Mouse (Mus musculus): ENCODE results near the gene BC048562. TPM values are rescaled to one million over a fixed set of nuclear protein-coding genes. Genes with fewer than 3 reads are reported as not detected.

BC048562 gene
- polyA plus RNA-seq, 1 experiment from 2014 or later = not detected

DNA sequence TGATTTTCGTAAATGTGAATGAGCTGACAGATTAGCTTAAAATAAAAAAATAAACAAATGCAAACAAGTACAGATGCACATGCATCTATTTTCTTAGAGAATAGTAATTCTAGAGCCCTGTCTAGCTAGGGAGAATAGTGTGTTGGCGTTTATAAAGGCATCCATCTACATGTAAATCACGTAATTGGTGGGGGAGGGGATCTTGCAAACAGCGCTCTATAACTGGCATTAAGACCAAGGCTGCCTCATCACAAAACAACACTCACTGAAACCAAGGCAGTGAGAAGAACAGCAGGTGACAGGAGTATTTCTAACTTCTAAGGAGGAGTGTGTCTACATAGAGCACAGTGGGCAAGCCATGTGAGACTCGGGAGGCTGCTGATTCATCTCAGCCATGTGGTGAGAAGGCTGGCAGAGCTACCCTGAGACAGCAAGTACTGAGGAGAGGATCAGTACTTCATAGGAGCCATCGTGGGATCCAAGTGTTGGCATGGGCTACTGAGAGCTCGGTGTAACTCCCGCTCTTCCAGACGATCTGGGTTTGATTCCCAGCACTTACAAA, 24.8 kb upstream of the BC048562 start:
- no peak overlapping the region for H3K4me3 ChIP-seq (replicated peaks)
- H3K4me1 ChIP-seq = no peaks in the 10 kb centered on the region
- no peak overlapping the region for H3K4me2 ChIP-seq (replicated peaks)
- no peak for ATAC-seq (ENCODE audit: insufficient number of reproducible peaks, low FRiP score, low TSS enrichment, low read depth)
- H3K27ac ChIP-seq (replicated peaks) = no peak overlapping the region
- no peaks in the 10 kb centered on the region for H3K9me3 ChIP-seq (replicated peaks)
- WGBS = 70% methylated on average over 9 of the region's 9 CpGs
- no peak overlapping the region for H3K9ac ChIP-seq
- H3K27me3 ChIP-seq = no peaks in the 10 kb centered on the region
- no peaks in the 10 kb centered on the region for H3K36me3 ChIP-seq

DNA sequence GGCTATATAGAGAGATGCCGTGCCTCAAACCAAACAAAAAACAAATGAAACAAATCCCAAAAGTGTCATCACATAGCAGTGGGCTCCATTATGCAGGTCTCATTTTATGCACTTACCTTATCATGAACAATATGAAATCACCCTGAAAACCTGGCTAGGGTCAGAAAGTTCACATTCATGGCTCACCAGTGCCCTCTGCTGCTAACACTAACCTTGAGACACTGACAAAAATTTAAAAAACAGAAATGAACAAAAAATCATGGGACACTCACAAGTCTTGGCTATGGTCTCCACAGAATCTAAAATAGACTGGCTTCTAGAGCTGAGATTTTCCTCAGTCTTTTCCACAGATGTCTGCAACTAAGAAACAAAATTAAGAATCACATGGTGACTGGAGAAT, 24.1 kb upstream of the BC048562 start:
- Histone ChIP-seq H3K27me3 (no peaks in the 10 kb centered on the region), H3K4me3 (replicated peaks) (no peak overlapping the region), H3K9me3 (replicated peaks) (no peaks in the 10 kb centered on the region), H3K4me2 (replicated peaks) (no peak overlapping the region), H3K4me1 (no peaks in the 10 kb centered on the region), H3K27ac (replicated peaks) (no peak overlapping the region), H3K36me3 (no peaks in the 10 kb centered on the region), H3K9ac (no peak overlapping the region)
- ATAC-seq (ENCODE audit: insufficient number of reproducible peaks, low FRiP score, low TSS enrichment, low read depth) = no peak
- WGBS = 75% methylated on average over 1 of the region's 1 CpGs

DNA sequence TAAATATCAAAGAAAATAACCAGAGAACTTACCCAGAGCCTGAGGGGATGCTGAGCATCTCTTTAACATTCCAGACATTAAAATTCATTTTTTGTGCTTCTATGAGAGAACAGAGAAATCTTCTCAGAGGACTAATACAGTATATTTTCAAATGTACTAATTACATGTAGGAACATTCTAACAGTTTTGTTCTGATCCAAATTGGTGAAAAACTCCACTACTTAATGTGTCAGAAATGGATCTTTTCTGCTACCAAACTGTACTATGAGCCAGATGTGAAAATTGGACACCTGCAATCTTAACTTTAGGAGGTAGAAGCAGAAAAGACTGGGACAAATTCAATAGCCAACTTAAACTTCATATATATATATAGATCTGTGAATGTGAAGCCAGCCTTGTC, 7.9 kb upstream of the BC048562 start, which contains the start of gene Ccdc36:
Gene Ccdc36, minus strand, starts transcription at position 101 of the 400 bp plus-strand sequence.
- Histone ChIP-seq H3K27me3 (no peaks in the 10 kb centered on the region), H3K4me3 (replicated peaks) (no peak within 1 kb of the TSS), H3K4me1 (peaks cover 4% of the 10 kb centered on the region; the same call in 1 of the 2 replicates), H3K9me3 (replicated peaks) (no peaks in the 10 kb centered on the region), H3K4me2 (replicated peaks) (no peak within 1 kb of the TSS), H3K36me3 (no peaks in the 10 kb centered on the region), H3K27ac (replicated peaks) (no peak within 1 kb of the TSS), H3K9ac (no peak within 1 kb of the TSS)
- ATAC-seq (ENCODE audit: insufficient number of reproducible peaks, low FRiP score, low TSS enrichment, low read depth) = no peak

DNA sequence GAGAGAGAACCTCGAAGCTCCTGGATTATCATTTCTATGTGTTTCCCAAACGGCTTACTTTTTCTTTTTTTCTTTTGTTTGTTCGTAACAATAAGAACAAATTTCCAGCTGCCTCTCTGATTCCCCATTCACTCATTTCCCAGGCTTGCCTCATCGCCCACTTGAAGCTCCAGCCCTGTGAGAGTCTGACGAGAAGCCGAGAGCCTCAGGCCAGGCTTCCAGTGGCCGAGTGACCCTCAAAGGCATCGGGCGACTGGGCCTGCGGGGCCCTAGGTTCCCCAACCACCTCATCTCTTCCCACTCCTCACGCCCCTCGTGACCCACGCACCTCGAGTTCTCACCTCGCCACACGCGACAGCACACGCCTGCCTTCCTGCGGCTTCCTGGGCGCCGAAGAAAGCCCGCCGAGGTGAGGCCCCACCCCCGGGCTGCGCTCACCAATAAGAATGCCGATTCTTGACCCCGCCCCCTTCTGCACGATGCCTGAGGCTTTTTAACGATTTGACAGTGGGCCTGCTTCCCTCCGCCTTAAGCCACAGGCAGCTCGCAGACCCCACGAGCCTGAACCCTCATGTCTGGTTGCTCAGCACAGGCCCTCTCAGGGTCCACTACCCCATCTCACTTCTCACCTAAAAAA, 4.7 kb upstream of the BC048562 start:
- peak overlapping the region; percentile 32 for H3K4me3 ChIP-seq (replicated peaks)
- no peak overlapping the region for H3K27ac ChIP-seq (replicated peaks)
- H3K27me3 ChIP-seq = no peaks in the 10 kb centered on the region
- no peak overlapping the region for H3K9ac ChIP-seq
- H3K4me2 ChIP-seq (replicated peaks) = peak overlapping the region; percentile 44
- peaks cover 4% of the 10 kb centered on the region; the same call in 1 of the 2 replicates for H3K4me1 ChIP-seq
- H3K36me3 ChIP-seq = no peaks in the 10 kb centered on the region
- 45% methylated on average over 32 of the region's 32 CpGs for WGBS
- no peak for ATAC-seq (ENCODE audit: insufficient number of reproducible peaks, low FRiP score, low TSS enrichment, low read depth)
- H3K9me3 ChIP-seq (replicated peaks) = no peaks in the 10 kb centered on the region

DNA sequence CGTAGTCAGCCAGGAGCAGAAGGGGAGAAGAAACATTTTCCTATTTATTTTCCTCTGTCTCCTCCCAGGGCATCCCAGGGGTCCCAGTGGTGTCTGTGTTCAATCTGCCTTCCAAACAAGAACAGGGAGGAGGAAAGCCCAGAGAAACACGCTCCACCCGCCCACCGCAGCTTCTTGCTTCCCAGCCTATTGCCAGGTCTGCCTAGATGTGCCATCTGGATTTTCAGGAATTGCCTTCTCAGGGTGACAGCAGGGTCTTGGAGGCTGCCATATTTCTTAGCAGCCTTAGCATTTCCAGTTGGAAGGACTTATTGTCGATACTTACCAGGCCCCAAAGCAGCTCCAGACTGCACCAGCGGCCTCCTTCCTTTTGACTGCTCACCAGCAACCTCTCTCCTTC, 2.9 kb downstream of the BC048562 start:
- Histone ChIP-seq H3K9ac (no peak overlapping the region), H3K36me3 (no peaks in the 10 kb centered on the region), H3K27me3 (no peaks in the 10 kb centered on the region), H3K27ac (replicated peaks) (peak overlapping the region; percentile 22; the same call in 1 of the 2 replicates), H3K4me1 (peaks cover 24% of the 10 kb centered on the region), H3K9me3 (replicated peaks) (no peaks in the 10 kb centered on the region), H3K4me3 (replicated peaks) (no peak overlapping the region), H3K4me2 (replicated peaks) (no peak overlapping the region)
- no peak for ATAC-seq (ENCODE audit: insufficient number of reproducible peaks, low FRiP score, low TSS enrichment, low read depth)
- 57% methylated on average over 6 of the region's 6 CpGs for WGBS

DNA sequence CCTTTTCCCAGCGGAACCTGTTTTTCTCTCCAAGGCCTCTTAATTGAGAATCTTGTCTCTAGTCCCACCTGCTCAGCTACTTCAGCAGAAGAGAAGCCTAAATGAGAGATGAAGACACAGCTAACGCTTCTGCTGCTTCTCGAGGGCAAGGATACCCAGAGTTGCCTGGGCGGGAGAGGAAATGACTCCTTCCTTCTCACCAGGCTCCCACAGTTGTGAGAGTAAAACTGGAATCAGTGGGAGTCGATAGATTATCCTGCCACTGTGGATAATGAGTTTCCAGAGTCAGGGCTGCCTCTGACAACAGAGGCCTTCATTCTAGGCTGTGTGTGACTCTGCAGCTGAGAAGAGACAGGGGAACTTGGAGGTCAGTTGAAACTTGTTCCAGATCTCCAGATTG, 4.2 kb downstream of the BC048562 start:
- H3K36me3 ChIP-seq = no peaks in the 10 kb centered on the region
- peaks cover 24% of the 10 kb centered on the region for H3K4me1 ChIP-seq
- no peak overlapping the region for H3K27ac ChIP-seq (replicated peaks)
- no peaks in the 10 kb centered on the region for H3K9me3 ChIP-seq (replicated peaks)
- no peaks in the 10 kb centered on the region for H3K27me3 ChIP-seq
- H3K9ac ChIP-seq = no peak overlapping the region
- H3K4me3 ChIP-seq (replicated peaks) = no peak overlapping the region
- WGBS = 69% methylated on average over 5 of the region's 5 CpGs
- no peak overlapping the region for H3K4me2 ChIP-seq (replicated peaks)
- ATAC-seq (ENCODE audit: insufficient number of reproducible peaks, low FRiP score, low TSS enrichment, low read depth) = no peak

DNA sequence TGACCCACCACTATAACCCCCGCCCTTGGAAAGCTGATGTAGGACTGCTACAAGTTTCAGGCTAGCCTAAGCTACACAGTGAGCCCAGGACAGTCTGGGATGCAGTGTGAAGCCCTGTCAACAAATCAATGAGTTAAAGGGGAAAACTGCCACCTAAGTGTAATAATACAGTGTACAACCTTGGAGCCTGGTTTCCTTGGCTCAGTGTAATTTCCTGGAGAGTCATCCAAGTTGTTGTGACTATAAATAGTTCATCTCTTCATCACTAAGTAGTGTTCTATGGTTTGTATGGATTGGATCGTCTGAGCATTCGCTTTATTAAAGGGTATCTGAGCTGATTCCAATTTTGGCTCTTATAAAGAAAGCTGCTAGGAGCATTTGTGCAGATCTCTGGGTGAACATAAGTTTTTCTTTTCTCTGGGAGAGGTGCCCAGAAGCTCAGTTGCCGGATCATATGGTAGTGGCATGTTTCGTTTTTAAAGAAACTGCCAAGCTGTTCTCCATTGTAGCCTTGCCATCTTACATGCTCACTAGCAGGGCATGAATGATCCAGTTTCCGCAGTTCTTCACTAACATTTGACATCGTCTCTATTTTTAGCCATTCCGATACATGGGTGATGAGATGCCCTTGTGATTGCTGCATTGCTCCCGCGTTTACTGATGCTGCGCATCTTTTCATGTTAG, 5.1 kb downstream of the BC048562 start:
- no peak overlapping the region for H3K9ac ChIP-seq
- ATAC-seq (ENCODE audit: insufficient number of reproducible peaks, low FRiP score, low TSS enrichment, low read depth) = no peak
- H3K36me3 ChIP-seq = no peaks in the 10 kb centered on the region
- no peaks in the 10 kb centered on the region for H3K27me3 ChIP-seq
- peak overlapping the region; percentile 65 for H3K27ac ChIP-seq (replicated peaks)
- no peak overlapping the region for H3K4me3 ChIP-seq (replicated peaks)
- WGBS = 59% methylated on average over 11 of the region's 11 CpGs
- H3K4me2 ChIP-seq (replicated peaks) = 0 out of 2 replicates have a peak overlapping the region, but pooled peaks have one; percentile 4
- H3K4me1 ChIP-seq = peaks cover 24% of the 10 kb centered on the region
- no peaks in the 10 kb centered on the region for H3K9me3 ChIP-seq (replicated peaks)

DNA sequence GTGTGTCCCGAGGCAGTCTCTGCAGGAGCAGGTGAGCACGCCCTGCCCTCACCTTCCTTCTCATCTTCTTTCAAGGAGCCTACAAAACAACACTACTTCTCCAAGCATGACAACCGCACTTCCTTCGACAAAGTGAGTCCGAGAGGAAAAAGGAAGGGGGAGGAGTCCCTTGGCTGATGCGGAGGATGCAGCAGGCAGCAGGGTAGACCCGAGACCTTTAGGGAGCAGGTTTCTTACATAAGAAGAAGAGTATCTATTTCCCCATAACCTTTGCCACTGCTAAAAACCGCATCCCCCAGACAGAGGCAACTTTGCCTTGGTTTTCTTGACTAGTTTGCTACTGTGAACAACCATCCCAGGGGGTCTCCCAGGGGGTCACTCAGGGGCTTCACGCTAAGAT, 8.8 kb downstream of the BC048562 start:
- Histone ChIP-seq H3K9ac (no peak overlapping the region), H3K9me3 (replicated peaks) (no peaks in the 10 kb centered on the region), H3K27ac (replicated peaks) (no peak overlapping the region), H3K4me2 (replicated peaks) (no peak overlapping the region), H3K4me1 (peaks cover 27% of the 10 kb centered on the region), H3K4me3 (replicated peaks) (no peak overlapping the region), H3K27me3 (no peaks in the 10 kb centered on the region), H3K36me3 (peaks cover 13% of the 10 kb centered on the region; the same call in 1 of the 2 replicates)
- ATAC-seq (ENCODE audit: insufficient number of reproducible peaks, low FRiP score, low TSS enrichment, low read depth) = no peak
- WGBS = 56% methylated on average over 9 of the region's 9 CpGs

DNA sequence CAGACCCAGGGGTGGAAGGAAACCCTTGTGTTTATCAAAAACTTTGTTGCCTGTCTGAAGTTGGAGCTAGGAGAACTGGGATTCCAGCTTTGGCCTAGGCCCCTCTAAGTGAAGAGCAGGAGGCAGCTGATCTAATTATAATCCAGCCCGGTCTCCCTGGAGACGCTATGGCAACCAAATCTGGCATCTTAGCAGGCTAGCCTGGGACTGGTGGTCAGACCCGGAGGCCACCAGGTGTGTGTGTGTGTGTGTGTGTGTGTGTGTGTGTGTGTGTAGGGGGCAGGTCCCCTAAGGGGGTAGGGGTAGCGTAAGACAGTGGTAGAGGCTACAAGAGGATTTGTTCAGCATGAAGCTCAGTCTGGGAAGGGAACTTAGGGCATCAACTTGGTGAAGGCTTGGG, 13.6 kb downstream of the BC048562 start:
- Histone ChIP-seq H3K4me2 (replicated peaks) (peak overlapping the region; percentile 86; the same call in 1 of the 2 replicates), H3K4me3 (replicated peaks) (no peak overlapping the region), H3K4me1 (peaks cover 51% of the 10 kb centered on the region), H3K27me3 (no peaks in the 10 kb centered on the region), H3K9ac (no peak overlapping the region), H3K27ac (replicated peaks) (peak overlapping the region; percentile 41; the same call in 1 of the 2 replicates), H3K36me3 (peaks cover 13% of the 10 kb centered on the region; the same call in 1 of the 2 replicates), H3K9me3 (replicated peaks) (no peaks in the 10 kb centered on the region)
- ATAC-seq (ENCODE audit: insufficient number of reproducible peaks, low FRiP score, low TSS enrichment, low read depth) = no peak
- WGBS = 39% methylated on average over 4 of the region's 4 CpGs

DNA sequence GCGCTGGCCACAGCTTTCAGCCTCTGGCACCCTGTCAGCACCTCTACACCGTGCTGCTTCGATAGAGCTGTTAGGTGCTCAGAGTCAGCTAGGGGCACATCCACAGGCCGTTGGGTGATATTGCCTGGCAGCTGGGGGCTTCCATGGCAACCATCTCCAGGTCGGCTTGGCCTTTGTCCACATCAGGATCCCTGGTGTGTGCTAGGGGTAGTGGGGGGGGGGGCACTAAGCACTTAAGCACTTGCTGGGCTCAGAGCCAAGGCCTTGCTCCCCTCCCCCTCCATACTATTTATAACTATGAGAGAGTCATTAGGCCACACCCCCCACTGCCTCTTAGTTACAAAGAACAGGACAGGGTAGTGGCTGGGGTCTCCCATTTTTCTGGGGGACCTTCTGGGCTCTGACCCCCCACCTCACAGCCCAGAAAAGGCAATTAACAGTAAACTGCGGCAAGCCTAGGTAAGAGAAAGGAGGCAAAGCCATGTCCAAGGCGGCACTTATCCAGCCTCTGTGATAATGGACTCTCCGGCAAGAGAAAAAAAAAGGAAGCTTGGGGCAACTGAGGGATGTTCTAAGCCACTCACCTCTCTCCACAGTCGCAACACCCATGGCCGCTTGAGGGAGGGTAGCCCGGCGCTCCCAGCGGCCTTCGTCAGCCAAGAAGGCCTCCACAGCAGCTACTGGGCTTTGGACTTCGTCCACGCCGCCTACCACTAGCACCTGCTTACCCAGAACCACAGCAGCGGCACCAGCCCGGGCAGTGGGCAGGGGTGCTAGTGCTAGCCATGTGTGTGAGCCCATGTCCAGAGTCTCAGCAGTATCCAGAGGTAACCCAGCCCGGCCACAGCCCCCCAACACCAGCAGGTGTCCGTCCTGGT, 14.2 kb downstream of the BC048562 start:
- Histone ChIP-seq H3K27ac (replicated peaks) (peak overlapping the region; percentile 41; the same call in 1 of the 2 replicates), H3K4me1 (peaks cover 51% of the 10 kb centered on the region), H3K36me3 (peaks cover 13% of the 10 kb centered on the region; the same call in 1 of the 2 replicates), H3K27me3 (no peaks in the 10 kb centered on the region), H3K9ac (no peak overlapping the region), H3K4me3 (replicated peaks) (peak overlapping the region; percentile 62; the same call in 1 of the 2 replicates), H3K9me3 (replicated peaks) (no peaks in the 10 kb centered on the region), H3K4me2 (replicated peaks) (peak overlapping the region; percentile 86)
- WGBS = 63% methylated on average over 21 of the region's 21 CpGs
- ATAC-seq (ENCODE audit: insufficient number of reproducible peaks, low FRiP score, low TSS enrichment, low read depth) = no peak

DNA sequence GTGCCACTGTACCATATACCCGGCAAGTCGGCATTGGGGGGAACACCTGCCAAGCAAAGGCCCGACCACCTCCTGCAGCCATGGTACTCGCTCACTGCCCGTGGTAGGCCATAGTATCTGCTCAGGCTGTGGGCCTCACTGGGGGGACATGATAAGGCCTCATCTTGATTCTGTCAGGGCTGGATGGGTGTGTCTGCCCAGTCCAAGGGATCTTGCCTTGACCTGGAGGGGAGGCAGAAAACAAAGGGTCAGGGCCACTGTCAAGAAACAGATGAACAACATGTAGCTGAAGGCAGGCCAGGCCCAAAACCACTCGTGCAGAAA, 14.8 kb downstream of the BC048562 start:
- Histone ChIP-seq H3K9me3 (replicated peaks) (no peaks in the 10 kb centered on the region), H3K4me1 (peaks cover 51% of the 10 kb centered on the region), H3K4me3 (replicated peaks) (peak overlapping the region; percentile 62), H3K27me3 (no peaks in the 10 kb centered on the region), H3K27ac (replicated peaks) (peak overlapping the region; percentile 41; the same call in 1 of the 2 replicates), H3K36me3 (peaks cover 13% of the 10 kb centered on the region; the same call in 1 of the 2 replicates), H3K9ac (no peak overlapping the region), H3K4me2 (replicated peaks) (peak overlapping the region; percentile 86)
- no peak for ATAC-seq (ENCODE audit: insufficient number of reproducible peaks, low FRiP score, low TSS enrichment, low read depth)
- 87% methylated on average over 6 of the region's 6 CpGs for WGBS
